Mouse (Mus musculus) bone marrow macrophage, adult 2 months (primary cell): Measurements from ENCODE around the gene Ada. TPM values are rescaled to one million over a fixed set of nuclear protein-coding genes. Genes with fewer than 3 reads are reported as not detected.
"Not testable (repeated sequence)": the region's sequence is repeated elsewhere in the genome, so short reads cannot be mapped to it uniquely, and the experiment has no call there.

Source experiments
- H3K27ac ChIP-seq: 2 replicates; pipeline ENCODE4 v1.5.1; 2012; ENCODE audit warnings: low read depth, low read length; ENCODE audit not compliant: insufficient read depth
- H3K4me1 ChIP-seq: 2 replicates; pipeline ENCODE4 v1.6.1; 2012; ENCODE audit warnings: low read length; ENCODE audit not compliant: control insufficient read depth, insufficient read depth
- H3K4me3 ChIP-seq: 2 replicates; pipeline ENCODE4 v1.5.1; 2012; ENCODE audit warnings: mild to moderate bottlenecking, low read length, moderate library complexity; ENCODE audit not compliant: insufficient read depth
- CTCF ChIP-seq: IDR thresholded peaks from 2 replicates; pipeline ENCODE4 v1.5.1; 2012; ENCODE audit warnings: low read depth, mild to moderate bottlenecking, low read length, moderate library complexity
- POLR2A ChIP-seq: IDR thresholded peaks from 2 replicates; pipeline ENCODE4 v1.6.1; 2012; ENCODE audit warnings: mild to moderate bottlenecking, low read depth, low read length, borderline replicate concordance
- polyA plus RNA-seq: library from polyadenylated mRNA; stranded (reverse); fragments of >200 nt; gene quantifications from 2 replicates; pipeline ENCODE4 v1.2.4, GENCODE M21; 2012; ENCODE audit not compliant: missing spikeins, insufficient read depth, insufficient read length

The Ada gene
- polyA plus RNA-seq, 1 experiment, result 5.3 TPM

DNA sequence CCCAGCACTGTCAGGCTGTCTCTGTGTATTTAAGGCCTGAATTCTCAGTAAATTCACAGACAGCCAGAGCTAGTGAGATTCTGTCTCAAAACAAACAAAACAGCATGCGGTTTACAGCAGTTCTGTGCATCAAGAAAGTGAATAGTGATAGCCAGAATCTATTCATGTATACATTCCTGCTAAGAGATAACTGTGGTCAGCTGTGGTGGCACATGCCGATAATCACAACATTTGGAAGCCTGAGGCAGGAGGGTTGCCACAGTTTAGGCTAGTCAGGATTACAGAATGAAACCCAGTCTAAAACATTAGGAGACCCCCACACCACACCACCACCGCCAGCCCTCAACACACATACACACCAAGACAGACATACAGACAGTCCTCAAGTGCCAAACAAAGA is 60.3 kb downstream of the Ada start:
- Histone ChIP-seq H3K4me1 (peaks cover 23% of the 10 kb centered on the region), H3K27ac (no peak overlapping the region), H3K4me3 (no peak overlapping the region)
- TF ChIP-seq POLR2A, result no peak
- TF ChIP-seq CTCF, result no peak

DNA sequence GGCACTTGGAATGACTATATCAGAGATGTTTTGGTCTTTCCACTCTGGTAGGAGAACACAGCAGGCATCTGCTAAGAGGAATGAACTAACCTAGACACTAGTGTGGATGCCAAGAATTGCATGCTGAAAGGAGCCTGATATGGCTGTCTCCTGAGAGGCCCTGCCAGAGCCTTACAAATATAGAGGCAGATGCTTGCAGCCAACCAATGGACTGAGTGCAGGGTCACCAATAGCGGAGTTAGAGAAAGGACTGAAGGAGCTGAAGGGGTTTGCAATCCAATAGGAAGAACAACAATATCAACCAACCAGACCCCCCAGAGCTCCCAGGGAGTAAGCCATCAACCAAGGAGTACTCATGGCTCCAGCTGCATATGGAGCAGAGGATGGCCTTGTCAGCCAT is 61.7 kb downstream of the Ada start:
- H3K4me1 ChIP-seq, result peaks cover 24% of the 10 kb centered on the region
- not testable (repeated sequence) for H3K4me3 ChIP-seq, H3K27ac ChIP-seq

DNA sequence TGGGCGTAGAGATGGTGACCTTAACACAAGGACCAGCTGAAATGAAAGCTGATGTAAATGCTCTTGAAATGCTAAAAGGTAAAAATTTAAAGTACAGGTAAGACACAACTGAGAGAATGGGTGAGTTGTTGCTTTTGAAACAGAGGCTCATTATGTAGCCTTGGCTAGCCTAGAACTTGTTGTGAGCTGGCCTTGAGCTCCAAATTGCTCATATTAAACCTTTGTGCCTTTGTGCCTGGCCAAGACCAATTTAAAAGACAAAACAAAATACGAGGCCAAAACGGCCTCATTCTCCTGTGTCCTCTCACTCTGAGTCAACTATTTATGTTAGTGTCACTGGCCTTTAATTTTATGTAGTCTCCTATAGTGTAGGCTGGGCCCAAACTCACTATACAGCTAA is 63.2 kb downstream of the Ada start:
- no peak overlapping the region for H3K27ac ChIP-seq
- peaks cover 26% of the 10 kb centered on the region for H3K4me1 ChIP-seq
- no peak for TF ChIP-seq POLR2A
- TF ChIP-seq CTCF, result no peak
- H3K4me3 ChIP-seq, result no peak overlapping the region

DNA sequence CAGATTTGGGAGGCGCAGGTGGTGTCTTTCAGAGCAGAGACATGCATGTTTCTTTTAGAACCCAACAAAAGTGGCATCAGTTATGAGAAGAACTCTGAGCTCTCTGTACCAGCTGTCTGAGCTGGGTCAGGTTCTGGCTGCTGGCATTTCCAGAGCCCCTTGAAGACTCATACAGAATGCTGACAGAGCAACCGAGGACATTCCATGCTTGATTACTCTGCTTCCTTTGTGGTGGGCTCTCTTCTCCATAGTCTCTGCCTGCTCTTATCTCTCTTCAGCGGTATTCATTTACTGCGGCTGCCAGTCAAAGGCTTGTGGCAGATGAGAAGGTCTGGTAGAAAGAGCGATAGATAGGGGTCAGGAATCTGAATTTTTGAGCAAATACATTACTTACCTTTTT is 63.8 kb downstream of the Ada start:
- Histone ChIP-seq H3K27ac (peak overlapping the region; percentile 25), H3K4me3 (no peak overlapping the region), H3K4me1 (peaks cover 26% of the 10 kb centered on the region)
- TF ChIP-seq CTCF, result no peak
- TF ChIP-seq POLR2A, result no peak

DNA sequence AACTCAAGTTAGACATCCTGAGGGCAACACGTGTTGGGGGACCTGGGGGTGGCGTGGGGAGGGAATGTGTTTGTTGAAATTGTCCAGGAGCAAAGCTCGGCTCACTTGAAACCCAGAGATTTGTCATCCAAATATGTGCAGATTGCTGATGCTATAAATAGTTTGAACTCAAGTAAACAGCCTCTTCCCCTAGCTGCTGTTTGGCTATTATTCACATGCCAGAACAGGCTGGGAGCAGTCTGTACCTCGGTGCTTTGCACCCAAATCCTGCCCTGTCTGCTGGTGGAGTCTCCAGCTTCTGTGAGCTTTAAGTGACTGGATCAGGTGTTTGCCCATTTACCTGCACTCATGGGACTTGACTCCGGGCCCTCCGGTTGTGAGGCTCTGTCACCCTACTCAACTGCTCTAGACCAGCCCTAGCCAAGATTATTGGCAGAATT is 64.3 kb downstream of the Ada start:
- no peak for TF ChIP-seq POLR2A
- TF ChIP-seq CTCF, result no peak
- no peak overlapping the region for H3K4me3 ChIP-seq
- peak overlapping the region; percentile 25 for H3K27ac ChIP-seq
- H3K4me1 ChIP-seq, result peaks cover 26% of the 10 kb centered on the region

DNA sequence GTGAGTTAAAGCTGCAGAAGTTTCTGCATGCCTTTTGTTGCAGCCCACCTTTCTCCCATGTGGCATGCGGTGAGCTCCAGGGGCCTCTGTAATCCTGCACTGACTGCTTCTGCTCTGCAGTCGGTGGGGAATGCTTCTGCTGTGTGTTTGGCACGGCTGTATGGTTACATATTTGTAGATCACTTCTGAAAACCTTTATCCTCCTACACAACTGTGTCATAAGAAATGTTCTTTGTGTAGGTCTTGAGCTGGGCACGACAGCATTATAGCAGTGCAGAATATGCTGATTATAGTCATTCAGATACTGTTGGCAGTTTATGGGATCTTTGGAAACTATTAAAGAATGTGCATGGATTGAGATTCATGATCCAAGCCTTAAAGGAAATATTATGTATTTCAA is 64.8 kb downstream of the Ada start:
- Histone ChIP-seq H3K27ac (no peak overlapping the region), H3K4me1 (peaks cover 26% of the 10 kb centered on the region), H3K4me3 (no peak overlapping the region)
- TF ChIP-seq POLR2A (no peak), CTCF (no peak)

DNA sequence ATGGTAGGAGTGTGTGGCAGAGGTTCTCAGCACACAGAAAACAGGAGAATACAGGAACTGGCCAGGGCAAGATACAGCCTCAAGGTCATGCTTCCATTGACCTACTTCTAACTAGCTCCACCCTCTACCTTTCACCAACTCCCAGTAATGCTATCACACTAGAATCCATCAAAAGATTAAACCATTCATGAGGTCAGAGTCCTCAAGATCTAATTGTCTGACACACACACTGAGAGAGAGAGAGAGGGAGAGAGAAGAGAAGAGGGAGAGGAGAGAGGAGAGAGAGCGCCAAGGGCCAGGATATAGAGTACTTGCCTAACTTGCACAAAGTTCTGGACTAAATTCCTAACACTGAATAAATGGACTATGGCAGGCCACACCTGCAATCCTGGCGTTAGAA is 67.7 kb downstream of the Ada start:
- H3K27ac ChIP-seq, result no peak overlapping the region
- TF ChIP-seq CTCF, result no peak
- TF ChIP-seq POLR2A, result no peak
- H3K4me3 ChIP-seq, result no peak overlapping the region
- peaks cover 36% of the 10 kb centered on the region for H3K4me1 ChIP-seq

DNA sequence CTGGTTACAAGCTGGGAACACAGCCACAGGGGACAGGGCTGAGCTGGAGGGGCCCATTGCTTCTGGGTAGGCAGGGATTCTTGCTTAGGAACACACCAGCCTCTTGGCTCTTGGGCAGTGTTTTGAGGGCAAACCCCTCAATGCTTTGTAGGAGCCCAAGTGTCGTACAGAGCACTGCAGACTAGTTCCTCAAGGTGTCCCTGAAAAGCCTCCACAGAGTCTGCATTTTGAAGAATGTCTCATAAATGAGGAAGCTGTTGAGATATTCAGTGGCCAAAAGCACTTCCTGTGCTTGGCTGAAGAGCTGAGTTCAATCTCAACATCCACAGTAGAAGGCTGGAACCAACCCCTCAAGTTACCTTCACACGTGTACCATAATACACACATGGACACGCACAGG is 73.3 kb downstream of the Ada start:
- Histone ChIP-seq H3K4me1 (peaks cover 43% of the 10 kb centered on the region), H3K27ac (peak overlapping the region; percentile 47), H3K4me3 (no peak overlapping the region)
- TF ChIP-seq POLR2A, result no peak
- TF ChIP-seq CTCF, result no peak

Other genes starting within 250 kb of the Ada start
- gene Hnf4a, start 243.4 kb downstream of the Ada start, polyA plus RNA-seq, result not detected in 2 replicates
- gene Ttpal, start 147.9 kb downstream of the Ada start, polyA plus RNA-seq, result 8.5 and 13.2 TPM in 2 replicates
- 1,486 and 1,613 TPM in 2 replicates for gene Serinc3, start 105.1 kb downstream of the Ada start, polyA plus RNA-seq
- gene Pkig, start 91.9 kb downstream of the Ada start, polyA plus RNA-seq, result 83.8 and 87.8 TPM in 2 replicates
- 1.1 and 1.6 TPM in 2 replicates for gene Ccn5, start 70.6 kb upstream of the Ada start, polyA plus RNA-seq
- not detected in 2 replicates for gene Kcnk15, start 103.4 kb upstream of the Ada start, polyA plus RNA-seq
- gene Rims4, start 168.4 kb upstream of the Ada start, polyA plus RNA-seq, result not detected in 2 replicates
- 157 and 160 TPM in 2 replicates for gene Ywhab, start 244.7 kb upstream of the Ada start, polyA plus RNA-seq